9 mouse cellular contexts compared by ENCODE assay signal in the genomic region with DNA sequence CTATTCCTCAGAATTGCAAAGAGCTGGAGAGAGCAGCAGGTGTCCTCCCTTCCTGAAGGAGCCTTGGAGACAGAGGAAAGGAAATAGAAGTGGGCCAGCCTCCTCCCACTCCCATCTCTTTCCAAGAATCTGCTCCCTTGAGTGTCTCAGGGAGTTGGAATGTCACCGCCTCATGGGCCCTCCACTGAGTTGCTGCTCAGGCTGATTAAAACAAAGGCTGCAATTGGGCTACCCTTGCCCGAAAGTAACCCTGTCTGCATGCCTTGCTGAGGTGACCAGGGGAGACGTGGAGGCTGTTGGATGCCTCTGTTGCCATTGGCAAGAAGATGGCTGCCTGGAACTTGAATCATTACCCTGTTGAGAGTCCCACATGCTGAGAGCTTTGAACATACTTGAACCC. TPM values are rescaled to one million over a fixed set of nuclear protein-coding genes. Genes with fewer than 3 reads are reported as not detected.
DNase-seq lines count a peak whose midpoint lies in the region; ATAC-seq and TF ChIP-seq lines count a peak whose summit lies in the region.
"Had no signal": no experiment of that assay in that cellular context is flagged by ENCODE, and none has a peak within 500 bp of the region (broad histone marks: within the 10 kb centered on the region; RNA-seq: fewer than 3 reads in every experiment).

No protein-coding gene starts in this region.

- 35% methylated on average over 3 of the region's 3 CpGs for WGBS in heart, embryonic 16.5 days
- WGBS in limb, embryonic 13.5 days = 59% methylated on average over 3 of the region's 3 CpGs
- WGBS in intestine, postnatal 0 days = 74% methylated on average over 3 of the region's 3 CpGs

- ATAC-seq in heart, embryonic 16.5 days (replicated peaks; ENCODE audit: extremely low read depth, insufficient read depth, low FRiP score) = peak; percentile 39
- no peak for ATAC-seq in limb, embryonic 13.5 days (ENCODE audit: low FRiP score, low read depth)
- ATAC-seq in intestine, postnatal 0 days = no peak

- no peak overlapping the region for H3K4me3 ChIP-seq in heart, embryonic 16.5 days (ENCODE audit: low read length)
- H3K4me3 ChIP-seq in limb, embryonic 13.5 days = no peak overlapping the region
- no peak overlapping the region for H3K4me3 ChIP-seq in intestine, postnatal 0 days (ENCODE audit: low read depth, low read length)

- H3K27me3 ChIP-seq in heart, embryonic 16.5 days (ENCODE audit: control insufficient read depth, insufficient read depth, low read length) = no peaks in the 10 kb centered on the region
- no peaks in the 10 kb centered on the region for H3K27me3 ChIP-seq in limb, embryonic 13.5 days
- no peaks in the 10 kb centered on the region for H3K27me3 ChIP-seq in intestine, postnatal 0 days (replicated peaks; ENCODE audit: control insufficient read depth, insufficient read depth, low read length)
- H3K27me3 ChIP-seq: CH12.LX had no signal

- no peak overlapping the region for H3K4me2 ChIP-seq in heart, embryonic 16.5 days (ENCODE audit: low read depth, low read length)
- no peak overlapping the region for H3K4me2 ChIP-seq in limb, embryonic 13.5 days (replicated peaks)
- H3K4me2 ChIP-seq in intestine, postnatal 0 days (replicated peaks; ENCODE audit: low read depth) = no peak overlapping the region

- no peak for TF ChIP-seq CTCF in intestine, postnatal 0 days (IDR thresholded peaks at IDR 0.05; ENCODE audit: low read depth)

- peak overlapping the region; percentile 88 for H3K27ac ChIP-seq in heart, embryonic 16.5 days (ENCODE audit: low read length)
- peak overlapping the region; percentile 88; the same call in 1 of the 2 replicates for H3K27ac ChIP-seq in limb, embryonic 13.5 days
- no peak overlapping the region for H3K27ac ChIP-seq in intestine, postnatal 0 days (ENCODE audit: low read depth, low read length)

- no peaks in the 10 kb centered on the region for H3K36me3 ChIP-seq in heart, embryonic 16.5 days (ENCODE audit: control insufficient read depth, insufficient read depth)
- H3K36me3 ChIP-seq in limb, embryonic 13.5 days = no peaks in the 10 kb centered on the region
- no peaks in the 10 kb centered on the region for H3K36me3 ChIP-seq in intestine, postnatal 0 days (ENCODE audit: control insufficient read depth, insufficient read depth)

- H3K9me3 ChIP-seq in heart, embryonic 16.5 days (replicated peaks; ENCODE audit: control insufficient read depth, low read length) = no peaks in the 10 kb centered on the region
- H3K9me3 ChIP-seq in limb, embryonic 13.5 days = no peaks in the 10 kb centered on the region
- H3K9me3 ChIP-seq in intestine, postnatal 0 days (ENCODE audit: control insufficient read depth) = no peaks in the 10 kb centered on the region

- peak; percentile 32 for DNase-seq in cerebellum, adult 9-10 months
- DNase-seq in cerebellum, postnatal 25 days = no peak
- peak; percentile 47 to 68 for DNase-seq in right cerebral cortex, postnatal 10 days (ENCODE audit: low spot score in 2 of 2)
- DNase-seq in right cerebral cortex, postnatal 25 days = no peak
- no peak for DNase-seq in spleen, postnatal 10 days (ENCODE audit: low spot score in 2 of 2)

- no peak overlapping the region for H3K9ac ChIP-seq in heart, embryonic 16.5 days (ENCODE audit: low read length)
- no peak overlapping the region for H3K9ac ChIP-seq in limb, embryonic 13.5 days
- no peak overlapping the region for H3K9ac ChIP-seq in intestine, postnatal 0 days (ENCODE audit: low read depth, low read length)

- H3K4me1 ChIP-seq in heart, embryonic 16.5 days (ENCODE audit: control insufficient read depth, insufficient read depth, low read length) = peaks cover 24% of the 10 kb centered on the region
- peaks cover 40% of the 10 kb centered on the region for H3K4me1 ChIP-seq in limb, embryonic 13.5 days
- peaks cover 3% of the 10 kb centered on the region for H3K4me1 ChIP-seq in intestine, postnatal 0 days (replicated peaks; ENCODE audit: control insufficient read depth, insufficient read depth, low read length)

RNA-seq across cellular contexts. Expression of a gene that starts 59.7 kb away (rescaled TPM):
- polyA plus RNA-seq in heart, embryonic 16.5 days (2015; fragmentation: Nextera tagmentation; extraction: Ambion mirVana) = 4.1 and 4.5 TPM in 2 replicates
- 7.3 and 7.8 TPM in 2 replicates for polyA plus RNA-seq in limb, embryonic 13.5 days (2015; fragmentation: Nextera tagmentation; extraction: Ambion mirVana)
- polyA plus RNA-seq in intestine, postnatal 0 days (2015; fragmentation: Nextera tagmentation; extraction: Ambion mirVana) = 1.4 and 1.5 TPM in 2 replicates

Comparison
In these comparisons a context has a peak if more than half of its experiments do, and no peak if none do; other contexts are left out.
1. DNase-seq: peak in cerebellum, adult 9-10 months (single experiment) and right cerebral cortex, postnatal 10 days (2 of 2); none in cerebellum, postnatal 25 days (0 of 2), right cerebral cortex, postnatal 25 days (single experiment) and spleen, postnatal 10 days (0 of 2).